Mouse (Mus musculus): ENCODE measurements around the gene Fgf12. TPM values are rescaled to one million over a fixed set of nuclear protein-coding genes. Genes with fewer than 3 reads are reported as not detected.
A peak's percentile ranks its signal among the peaks of the same experiment; 100 is the strongest.

Gene Fgf12
- total and polyA plus RNA-seq, 2 experiments = 0.18 to 0.21 TPM

DNA sequence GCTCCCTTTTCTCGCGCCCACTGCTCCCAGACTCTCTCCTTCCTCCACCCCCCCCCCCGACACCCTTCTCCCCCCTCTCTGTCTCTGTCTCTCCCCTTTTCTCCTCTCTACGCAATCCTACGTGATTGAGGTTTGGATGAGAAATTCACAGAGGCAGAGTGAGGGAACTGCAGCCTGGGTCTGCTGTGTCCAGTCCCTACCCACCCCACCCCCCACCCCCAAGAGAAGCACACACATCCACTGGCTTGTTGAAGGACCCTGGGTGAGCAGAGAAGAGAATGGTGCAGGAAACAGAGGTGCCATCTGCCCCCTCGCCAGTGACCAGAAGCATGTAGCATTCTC lies 305.8 kb downstream of the Fgf12 start:
- TF ChIP-seq POLR2A (IDR thresholded peaks at IDR 0.05; ENCODE audit: extremely low read depth, insufficient read depth, low read length) (no peak), CTCF (IDR thresholded peaks at IDR 0.05; ENCODE audit: low read depth, low read length) (no peak)
- no peak for DNase-seq (ENCODE audit: extremely low read depth, low read depth, low spot score)
- Histone ChIP-seq H3K27ac (replicated peaks; ENCODE audit: insufficient read depth, low read depth, low read length) (0 out of 2 replicates have a peak overlapping the region, but pooled peaks have one; percentile 12), H3K4me3 (ENCODE audit: insufficient read depth, low read depth, low read length) (peak overlapping the region; percentile 59; the same call in 1 of the 2 replicates), H3K27me3 (ENCODE audit: control insufficient read depth, insufficient read depth, low read length) (peaks cover 8% of the 10 kb centered on the region; the same call in 1 of the 2 replicates), H3K4me1 (ENCODE audit: control insufficient read depth, insufficient read depth, low read length) (no peaks in the 10 kb centered on the region), H3K79me2 (ENCODE audit: control insufficient read depth, insufficient read depth, low read length) (no peaks in the 10 kb centered on the region), H3K9ac (ENCODE audit: low read depth, low read length) (no peak overlapping the region), H3K36me3 (ENCODE audit: control insufficient read depth, insufficient read depth, low read length) (no peaks in the 10 kb centered on the region)
- 9% methylated on average over 6 of the region's 6 CpGs for WGBS

DNA sequence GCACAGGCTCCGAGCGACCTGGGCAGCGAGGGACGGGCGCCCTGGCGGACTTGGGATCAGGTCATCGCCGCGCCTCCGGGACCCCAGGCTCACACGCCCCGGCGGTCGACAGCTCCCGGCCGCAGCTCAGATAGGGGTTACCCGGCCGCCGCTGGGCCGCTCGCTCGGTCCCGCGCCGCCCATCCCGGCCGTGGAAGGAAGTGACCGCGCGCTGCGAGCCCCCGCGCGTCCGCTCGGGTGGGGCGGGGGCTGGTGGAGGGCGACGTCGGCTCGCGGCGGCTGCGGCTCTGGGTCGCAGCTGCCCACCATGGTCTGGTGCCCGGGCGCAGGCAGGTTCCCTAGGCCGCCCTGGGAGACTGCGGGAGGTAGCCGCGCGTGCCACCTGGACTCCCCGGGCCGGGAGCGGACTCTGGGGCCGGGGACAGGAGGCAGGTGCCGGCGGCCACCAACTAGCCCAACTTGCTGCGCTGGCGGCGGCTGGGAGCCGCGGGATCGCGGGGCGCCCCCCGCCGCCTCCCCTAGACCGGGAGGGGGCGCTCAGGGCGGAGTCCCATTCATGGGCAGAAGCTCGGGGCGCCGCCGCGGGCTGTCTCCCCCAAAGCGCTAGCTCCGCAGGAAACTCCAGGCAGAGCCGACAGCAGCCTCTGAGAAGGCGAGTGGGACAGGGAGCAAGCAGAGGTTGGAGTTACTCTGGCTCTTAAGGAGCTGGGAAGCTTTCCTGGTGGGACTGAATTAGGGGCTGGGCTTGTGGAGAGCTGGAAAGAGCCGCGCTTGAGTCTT lies 306.3 kb downstream of the Fgf12 start:
- TF ChIP-seq CTCF (IDR thresholded peaks at IDR 0.05; ENCODE audit: low read depth, low read length) (no peak), POLR2A (IDR thresholded peaks at IDR 0.05; ENCODE audit: extremely low read depth, insufficient read depth, low read length) (no peak)
- Histone ChIP-seq H3K27ac (replicated peaks; ENCODE audit: insufficient read depth, low read depth, low read length) (peak overlapping the region; percentile 47), H3K27me3 (ENCODE audit: control insufficient read depth, insufficient read depth, low read length) (peaks cover 8% of the 10 kb centered on the region; the same call in 1 of the 2 replicates), H3K4me1 (ENCODE audit: control insufficient read depth, insufficient read depth, low read length) (no peaks in the 10 kb centered on the region), H3K36me3 (ENCODE audit: control insufficient read depth, insufficient read depth, low read length) (no peaks in the 10 kb centered on the region), H3K4me3 (ENCODE audit: insufficient read depth, low read depth, low read length) (peak overlapping the region; percentile 59), H3K79me2 (ENCODE audit: control insufficient read depth, insufficient read depth, low read length) (no peaks in the 10 kb centered on the region), H3K9ac (ENCODE audit: low read depth, low read length) (peak overlapping the region; percentile 76)
- 2% methylated on average over 82 of the region's 82 CpGs for WGBS
- no peak for DNase-seq (ENCODE audit: extremely low read depth, low read depth, low spot score)

DNA sequence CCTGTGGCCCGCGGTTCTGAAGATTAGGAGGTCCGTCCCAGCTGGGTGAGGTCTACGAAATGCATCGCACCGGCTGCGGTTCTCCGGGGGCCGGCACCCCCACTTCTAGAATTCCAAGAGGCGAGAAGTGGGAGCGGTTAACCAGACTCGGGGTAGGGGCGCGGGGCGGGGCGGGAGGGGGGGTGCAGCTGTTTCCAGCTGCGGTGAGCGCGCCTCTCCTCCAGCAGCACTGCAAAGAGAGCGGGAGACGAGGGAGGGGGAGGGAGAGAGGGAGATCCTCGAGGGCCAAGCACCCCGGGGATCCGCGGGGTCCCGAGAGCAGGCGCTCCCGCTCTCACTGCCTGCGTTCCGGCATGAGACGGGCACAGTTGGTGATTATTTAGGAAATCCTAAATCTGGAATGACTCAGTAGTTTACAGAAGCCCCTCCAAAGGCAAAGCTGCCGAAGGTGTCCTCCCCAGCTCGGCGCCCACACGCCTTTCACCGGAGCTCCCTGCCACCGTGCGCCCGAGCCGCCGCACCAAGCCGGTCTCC lies 307.0 kb downstream of the Fgf12 start:
- 2% methylated on average over 42 of the region's 42 CpGs for WGBS
- Histone ChIP-seq H3K27me3 (ENCODE audit: control insufficient read depth, insufficient read depth, low read length) (peaks cover 8% of the 10 kb centered on the region; the same call in 1 of the 2 replicates), H3K36me3 (ENCODE audit: control insufficient read depth, insufficient read depth, low read length) (no peaks in the 10 kb centered on the region), H3K9ac (ENCODE audit: low read depth, low read length) (peak overlapping the region; percentile 67), H3K4me1 (ENCODE audit: control insufficient read depth, insufficient read depth, low read length) (no peaks in the 10 kb centered on the region), H3K79me2 (ENCODE audit: control insufficient read depth, insufficient read depth, low read length) (no peaks in the 10 kb centered on the region), H3K4me3 (ENCODE audit: insufficient read depth, low read depth, low read length) (peak overlapping the region; percentile 59; the same call in 1 of the 2 replicates), H3K27ac (replicated peaks; ENCODE audit: insufficient read depth, low read depth, low read length) (no peak overlapping the region)
- DNase-seq (ENCODE audit: extremely low read depth, low read depth, low spot score) = no peak
- TF ChIP-seq POLR2A (IDR thresholded peaks at IDR 0.05; ENCODE audit: extremely low read depth, insufficient read depth, low read length) (no peak), CTCF (IDR thresholded peaks at IDR 0.05; ENCODE audit: low read depth, low read length) (no peak)

DNA sequence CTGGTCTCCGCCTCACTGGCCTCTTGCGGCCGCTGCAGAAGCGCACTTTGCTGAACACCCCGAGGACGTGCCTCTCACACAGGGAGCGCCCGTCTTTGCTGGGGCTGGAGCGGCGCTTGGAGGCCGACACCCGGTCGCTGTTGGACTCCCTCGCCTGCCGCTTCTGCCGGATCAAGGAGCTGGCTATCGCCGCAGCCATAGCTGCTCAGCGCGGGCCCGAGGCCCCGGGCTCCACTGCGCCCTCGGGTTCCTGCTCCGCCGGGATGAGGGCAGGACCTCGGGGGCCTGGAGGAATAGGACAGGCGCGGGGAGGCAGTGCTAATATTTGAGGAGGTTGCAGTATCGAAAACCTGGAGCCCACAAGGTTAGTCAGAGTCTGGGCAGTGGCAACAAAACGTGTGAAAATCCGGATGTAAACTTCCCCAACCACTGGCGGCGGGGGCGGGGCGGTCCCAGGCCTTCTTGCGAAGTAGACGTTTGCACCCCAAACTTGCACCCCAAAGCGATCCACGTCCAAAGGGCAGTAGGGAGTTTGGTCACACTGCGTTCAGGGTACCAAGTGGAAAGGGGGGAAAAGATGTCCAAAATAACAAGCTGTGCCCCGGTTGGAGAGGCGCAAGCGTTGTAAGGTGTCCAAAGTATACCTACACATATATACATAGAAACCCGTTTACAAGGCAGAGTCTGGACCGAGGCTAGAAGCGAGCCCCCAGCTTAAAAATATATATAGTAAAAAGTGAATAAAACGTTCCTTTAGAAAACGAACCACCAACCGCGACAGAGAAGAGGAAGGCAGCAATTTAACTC lies 307.7 kb downstream of the Fgf12 start:
- DNase-seq (ENCODE audit: extremely low read depth, low read depth, low spot score) = no peak
- Histone ChIP-seq H3K36me3 (ENCODE audit: control insufficient read depth, insufficient read depth, low read length) (no peaks in the 10 kb centered on the region), H3K79me2 (ENCODE audit: control insufficient read depth, insufficient read depth, low read length) (no peaks in the 10 kb centered on the region), H3K4me3 (ENCODE audit: insufficient read depth, low read depth, low read length) (peak overlapping the region; percentile 59), H3K4me1 (ENCODE audit: control insufficient read depth, insufficient read depth, low read length) (no peaks in the 10 kb centered on the region), H3K9ac (ENCODE audit: low read depth, low read length) (0 out of 2 replicates have a peak overlapping the region, but pooled peaks have one; percentile 17), H3K27me3 (ENCODE audit: control insufficient read depth, insufficient read depth, low read length) (peaks cover 8% of the 10 kb centered on the region; the same call in 1 of the 2 replicates), H3K27ac (replicated peaks; ENCODE audit: insufficient read depth, low read depth, low read length) (no peak overlapping the region)
- TF ChIP-seq CTCF (IDR thresholded peaks at IDR 0.05; ENCODE audit: low read depth, low read length) = no peak
- no peak for TF ChIP-seq POLR2A (IDR thresholded peaks at IDR 0.05; ENCODE audit: extremely low read depth, insufficient read depth, low read length)
- 2% methylated on average over 51 of the region's 51 CpGs for WGBS

DNA sequence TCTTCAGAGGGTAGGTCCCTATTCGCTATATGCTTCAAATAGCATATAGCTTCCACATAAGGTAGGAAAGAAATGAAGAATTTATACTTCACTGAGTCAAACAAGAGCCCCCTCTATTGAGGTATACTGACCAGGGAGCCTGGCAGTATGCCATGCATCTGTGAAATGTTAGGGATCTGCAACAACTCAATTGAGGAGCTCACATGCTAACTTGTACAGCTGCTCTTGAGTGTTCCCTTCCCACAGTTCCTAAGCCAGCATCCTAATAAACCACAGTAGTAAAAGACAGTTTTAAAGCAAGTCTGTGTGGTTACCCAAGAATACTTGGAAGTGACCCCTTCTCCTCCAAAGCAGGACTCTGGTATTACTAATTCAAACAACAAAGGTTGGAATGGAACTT lies 331.3 kb downstream of the Fgf12 start:
- Histone ChIP-seq H3K36me3 (ENCODE audit: control insufficient read depth, insufficient read depth, low read length) (no peaks in the 10 kb centered on the region), H3K79me2 (ENCODE audit: control insufficient read depth, insufficient read depth, low read length) (no peaks in the 10 kb centered on the region), H3K27ac (replicated peaks; ENCODE audit: insufficient read depth, low read depth, low read length) (no peak overlapping the region), H3K9ac (ENCODE audit: low read depth, low read length) (no peak overlapping the region), H3K4me1 (ENCODE audit: control insufficient read depth, insufficient read depth, low read length) (no peaks in the 10 kb centered on the region), H3K27me3 (ENCODE audit: control insufficient read depth, insufficient read depth, low read length) (no peaks in the 10 kb centered on the region), H3K4me3 (ENCODE audit: insufficient read depth, low read depth, low read length) (no peak overlapping the region)
- 82% methylated on average over 1 of the region's 1 CpGs for WGBS
- TF ChIP-seq CTCF (IDR thresholded peaks at IDR 0.05; ENCODE audit: low read depth, low read length) (no peak), POLR2A (IDR thresholded peaks at IDR 0.05; ENCODE audit: extremely low read depth, insufficient read depth, low read length) (no peak)
- no peak for DNase-seq (ENCODE audit: extremely low read depth, low read depth, low spot score)
